Mouse (Mus musculus) stomach, postnatal 0 days (tissue): ENCODE measurements around the gene Sall1.

ENCODE experiments used
- CTCF ChIP-seq: IDR thresholded peaks from 2 replicates; pipeline ENCODE4 v1.5.1; 2016; ENCODE audit warnings: antibody characterized with exemption, low read depth, mild to moderate bottlenecking, moderate library complexity
- EP300 ChIP-seq: optimal IDR thresholded peaks from 2 replicates; pipeline ENCODE3; 2016; ENCODE audit warnings: antibody characterized with exemption

- no peak for TF ChIP-seq CTCF
- TF ChIP-seq EP300, result no peak
Observed at GRCm38 (mm10) chr8:89052880-89053279, 8.9 kb upstream of the Sall1 start.
